Mouse (Mus musculus) liver, adult 2 months (tissue): Measurements from ENCODE around the gene Hnf1a.

ENCODE experiments used
- CTCF ChIP-seq: fragments of 200-500 bp; IDR thresholded peaks from 2 replicates; pipeline ENCODE4 v1.5.1; 2011; ENCODE audit warnings: low read depth, low read length, control low read depth
- POLR2A ChIP-seq: fragments of 200-500 bp; IDR thresholded peaks from 2 replicates; pipeline ENCODE4 v1.6.1; 2011; ENCODE audit warnings: low read length, control low read depth; ENCODE audit not compliant: insufficient read depth; ENCODE audit errors: extremely low read depth

DNA sequence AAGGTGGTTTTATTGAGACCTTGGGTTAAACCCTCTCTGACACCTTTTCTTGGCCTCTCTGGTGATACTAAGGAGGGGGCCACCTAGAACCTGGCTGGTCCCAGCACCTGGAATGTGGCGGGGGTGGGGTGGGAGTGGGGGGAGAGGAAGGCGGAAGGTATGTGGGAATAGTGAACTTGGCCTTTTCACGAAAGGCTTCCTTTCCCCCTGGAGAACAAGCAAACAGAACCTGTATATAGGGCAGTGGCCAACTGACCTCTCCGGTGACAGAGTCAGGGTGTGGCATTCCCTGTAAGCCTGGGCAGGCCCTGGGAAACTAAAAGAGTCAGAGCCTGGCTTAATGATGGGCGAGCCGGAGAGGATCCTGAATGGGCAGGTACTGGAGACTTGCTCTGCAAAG lies 38.2 kb upstream of the Hnf1a start:
- no peak for TF ChIP-seq POLR2A
- TF ChIP-seq CTCF = no peak
